Mouse (Mus musculus) liver, embryonic 15.5 days (tissue): Measurements from ENCODE around the gene Ccdc152. TPM values are rescaled to one million over a fixed set of nuclear protein-coding genes. Genes with fewer than 3 reads are reported as not detected.

ENCODE experiments used
- ATAC-seq: fragments of 200-750 bp; cut with Nextera tagmentation; 2 replicates; pipeline ENCODE4 v1.8.0; 2017; ENCODE audit warnings: moderate number of reproducible peaks, mild to moderate bottlenecking, moderate library complexity; ENCODE audit not compliant: insufficient read depth
- H3K27ac ChIP-seq: fragments of 300-500 bp; sonication (generic); replicated peaks from 2 replicates; pipeline ENCODE4 v1.5.1; 2015; ENCODE audit warnings: mild to moderate bottlenecking, inconsistent platforms
- H3K27me3 ChIP-seq: fragments of 300-500 bp; sonication (generic); 2 replicates; pipeline ENCODE4 v1.6.1; 2015; ENCODE audit warnings: mild to moderate bottlenecking, inconsistent platforms
- H3K36me3 ChIP-seq: fragments of 300-500 bp; sonication (generic); replicated peaks from 2 replicates; pipeline ENCODE4 v1.6.1; 2015; ENCODE audit warnings: moderate library complexity, mild to moderate bottlenecking, inconsistent platforms
- H3K4me1 ChIP-seq: fragments of 300-500 bp; sonication (generic); replicated peaks from 2 replicates; pipeline ENCODE4 v1.6.1; 2015; ENCODE audit warnings: inconsistent platforms
- H3K4me2 ChIP-seq: fragments of 300-500 bp; sonication (generic); 2 replicates; pipeline ENCODE4 v1.6.1; 2015; ENCODE audit warnings: moderate library complexity, mild to moderate bottlenecking, inconsistent platforms
- H3K4me3 ChIP-seq: fragments of 300-500 bp; sonication (generic); replicated peaks from 2 replicates; pipeline ENCODE4 v1.5.1; 2015; ENCODE audit warnings: mild to moderate bottlenecking, inconsistent platforms
- H3K9ac ChIP-seq: fragments of 300-500 bp; sonication (generic); 2 replicates; pipeline ENCODE4 v1.6.1; 2015; ENCODE audit warnings: moderate library complexity, mild to moderate bottlenecking, inconsistent platforms
- H3K9me3 ChIP-seq: fragments of 300-500 bp; sonication (generic); replicated peaks from 2 replicates; pipeline ENCODE4 v1.6.1; 2016; ENCODE audit warnings: inconsistent platforms
- WGBS: fragments of 180-500 bp; shearing (Covaris S2); methylation state at CpG from one replicate; pipeline ENCODE4 v1.1.7; 2015; ENCODE audit warnings: mixed read lengths; ENCODE audit not compliant: insufficient replicate concordance; 5-methylcytosine and 5-hydroxymethylcytosine counted together
- polyA plus RNA-seq: library from polyadenylated mRNA; unstranded; fragments of >200 nt; fragmentation: Nextera tagmentation; extraction: Ambion mirVana; gene quantifications from 2 replicates; pipeline ENCODE4 v1.2.1, GENCODE M21; 2015

The Ccdc152 gene
- polyA plus RNA-seq, 1 experiment from 2014 or later: 0.78 TPM

DNA sequence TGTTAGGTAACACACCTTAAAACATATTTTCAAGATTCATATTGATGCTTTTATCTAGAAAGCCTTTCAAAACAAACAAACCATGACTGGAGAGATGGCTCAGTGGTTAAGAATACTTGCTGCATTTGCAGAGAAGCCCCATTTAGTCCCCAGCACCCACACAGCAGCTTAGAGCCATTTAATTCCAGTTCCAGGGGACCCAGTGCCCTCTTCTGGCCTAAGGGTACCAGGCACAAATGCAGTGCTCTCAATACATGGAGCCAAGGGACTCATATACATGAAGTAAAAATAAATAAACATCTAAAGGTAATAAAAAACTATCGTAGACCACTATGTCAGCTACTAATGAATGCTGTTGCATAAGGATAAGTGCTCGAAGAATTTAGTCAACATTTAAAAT, 25.9 kb downstream of the Ccdc152 start:
- no peak overlapping the region for H3K27ac ChIP-seq
- no peak for ATAC-seq
- no peak overlapping the region for H3K4me2 ChIP-seq
- H3K9ac ChIP-seq: no peak overlapping the region
- no peaks in the 10 kb centered on the region for H3K4me1 ChIP-seq
- H3K27me3 ChIP-seq: no peaks in the 10 kb centered on the region
- peaks cover 12% of the 10 kb centered on the region for H3K36me3 ChIP-seq
- 71% methylated on average over 2 of the region's 2 CpGs for WGBS
- no peaks in the 10 kb centered on the region for H3K9me3 ChIP-seq
- H3K4me3 ChIP-seq: no peak overlapping the region

- ATAC-seq: no peak
- no peak overlapping the region; the same call in 1 of the 2 replicates for H3K27ac ChIP-seq
These were observed 30.1 kb downstream of the Ccdc152 start for GRCm38 (mm10) chr15:3273191-3273590.

DNA sequence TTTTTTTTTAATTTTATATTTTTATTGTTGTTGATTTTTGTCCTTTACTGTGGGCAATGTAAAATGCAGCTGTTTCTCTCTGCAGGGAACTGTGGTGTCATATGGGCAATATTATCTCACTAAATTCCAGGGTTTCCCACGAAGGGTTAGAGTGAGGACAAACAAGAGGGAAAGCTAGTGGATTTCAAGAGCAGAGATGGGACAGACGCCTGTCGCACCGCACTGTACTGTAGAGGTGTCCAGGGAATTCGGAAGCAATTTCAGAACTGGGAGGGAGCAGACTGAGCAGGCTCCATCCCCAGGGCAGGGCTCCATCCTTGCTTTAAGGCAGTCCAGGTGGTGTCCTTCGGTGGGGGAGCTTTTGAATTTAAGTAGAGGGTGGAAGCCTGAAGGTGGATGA, 32.1 kb downstream of the Ccdc152 start:
- H3K36me3 ChIP-seq: no peaks in the 10 kb centered on the region; the same call in 1 of the 2 replicates
- peaks cover 13% of the 10 kb centered on the region for H3K4me1 ChIP-seq
- H3K4me2 ChIP-seq: peak overlapping the region; percentile 58
- H3K27ac ChIP-seq: peak overlapping the region; percentile 74
- H3K4me3 ChIP-seq: peak overlapping the region; percentile 54
- H3K9me3 ChIP-seq: no peaks in the 10 kb centered on the region
- no peaks in the 10 kb centered on the region for H3K27me3 ChIP-seq
- WGBS: 17% methylated on average over 6 of the region's 6 CpGs
- H3K9ac ChIP-seq: peak overlapping the region; percentile 49
- 0 out of 2 replicates have a peak, but pooled peaks have one; percentile 6 for ATAC-seq

More at GRCm38 (mm10) chr15:3273191-3273590, 30.1 kb downstream of the Ccdc152 start:
- WGBS: 44% methylated on average over 1 of the region's 1 CpGs
- peak overlapping the region; percentile 39 for H3K9ac ChIP-seq
- H3K4me1 ChIP-seq: peaks cover 13% of the 10 kb centered on the region
- H3K27me3 ChIP-seq: no peaks in the 10 kb centered on the region
- peak overlapping the region; percentile 45 for H3K4me2 ChIP-seq
- no peaks in the 10 kb centered on the region for H3K9me3 ChIP-seq
- peaks cover 3% of the 10 kb centered on the region; the same call in 1 of the 2 replicates for H3K36me3 ChIP-seq
- H3K4me3 ChIP-seq: peak overlapping the region; percentile 54

- H3K9me3 ChIP-seq: no peaks in the 10 kb centered on the region
- H3K36me3 ChIP-seq: no peaks in the 10 kb centered on the region; the same call in 1 of the 2 replicates
- H3K27ac ChIP-seq: peak overlapping the region; percentile 68
- H3K4me2 ChIP-seq: peak overlapping the region; percentile 58
- 1% methylated on average over 12 of the region's 12 CpGs for WGBS
- 0 out of 2 replicates have a peak overlapping the region, but pooled peaks have one; percentile 15 for H3K9ac ChIP-seq
- H3K27me3 ChIP-seq: no peaks in the 10 kb centered on the region
- H3K4me3 ChIP-seq: peak overlapping the region; percentile 54
- peak; percentile 73 for ATAC-seq
- peaks cover 13% of the 10 kb centered on the region for H3K4me1 ChIP-seq
These were observed 32.7 kb downstream of the Ccdc152 start for GRCm38 (mm10) chr15:3270646-3271077.

- H3K4me1 ChIP-seq: peaks cover 13% of the 10 kb centered on the region
- H3K9me3 ChIP-seq: no peaks in the 10 kb centered on the region
- no peak overlapping the region; the same call in 1 of the 2 replicates for H3K9ac ChIP-seq
- H3K27me3 ChIP-seq: no peaks in the 10 kb centered on the region
- peak; percentile 40 for ATAC-seq
- peak overlapping the region; percentile 54 for H3K4me3 ChIP-seq
- 16% methylated on average over 6 of the region's 6 CpGs for WGBS
- peak overlapping the region; percentile 68 for H3K27ac ChIP-seq
- H3K36me3 ChIP-seq: no peaks in the 10 kb centered on the region
- H3K4me2 ChIP-seq: peak overlapping the region; percentile 58
These were observed 33.2 kb downstream of the Ccdc152 start for GRCm38 (mm10) chr15:3269996-3270645.

- Histone ChIP-seq H3K9ac (no peak overlapping the region), H3K4me2 (peak overlapping the region; percentile 58; the same call in 1 of the 2 replicates), H3K27ac (peak overlapping the region; percentile 68)
These were observed 33.8 kb downstream of the Ccdc152 start for GRCm38 (mm10) chr15:3269496-3269895.

DNA sequence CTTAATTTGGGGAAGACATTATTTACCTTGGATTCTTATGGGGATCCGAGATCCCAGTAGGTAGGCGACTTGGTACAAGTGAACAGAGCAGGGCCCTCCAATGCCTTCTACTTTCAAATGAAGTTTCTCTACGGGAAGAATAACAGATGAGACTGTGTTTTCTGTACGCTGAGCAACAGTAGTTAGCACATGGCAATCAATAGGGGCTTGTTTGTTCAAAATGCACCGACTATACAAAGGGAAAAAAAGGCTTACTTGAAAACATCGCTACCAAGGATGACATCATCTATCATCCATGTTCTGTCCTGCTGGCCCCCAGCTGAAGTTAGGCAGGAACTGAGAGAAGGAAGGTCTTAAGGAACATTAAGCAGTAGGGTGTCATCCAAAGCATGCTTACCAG, 35.1 kb downstream of the Ccdc152 start, which contains the start of gene Selenop:
TSS of gene Selenop (plus strand) at position 301 of the 400 bp plus-strand sequence.
- WGBS: 63% methylated on average over 6 of the region's 6 CpGs
- peaks cover 13% of the 10 kb centered on the region for H3K4me1 ChIP-seq
- no peaks in the 10 kb centered on the region for H3K27me3 ChIP-seq
- H3K4me2 ChIP-seq: no peak within 1 kb of the TSS
- H3K36me3 ChIP-seq: no peaks in the 10 kb centered on the region
- H3K4me3 ChIP-seq: no peak within 1 kb of the TSS
- H3K9ac ChIP-seq: no peak within 1 kb of the TSS
- H3K27ac ChIP-seq: no peak within 1 kb of the TSS
- no peaks in the 10 kb centered on the region for H3K9me3 ChIP-seq
- no peak for ATAC-seq

More at GRCm38 (mm10) chr15:3269496-3269895, 33.8 kb downstream of the Ccdc152 start:
- no peaks in the 10 kb centered on the region for H3K36me3 ChIP-seq
- H3K9me3 ChIP-seq: no peaks in the 10 kb centered on the region
- H3K27me3 ChIP-seq: no peaks in the 10 kb centered on the region
- no peak for ATAC-seq
- H3K4me1 ChIP-seq: peaks cover 13% of the 10 kb centered on the region
- 60% methylated on average over 4 of the region's 4 CpGs for WGBS
- H3K4me3 ChIP-seq: no peak overlapping the region

- 21% methylated on average over 1 of the region's 1 CpGs for WGBS
- Histone ChIP-seq H3K9ac (no peak overlapping the region), H3K4me3 (no peak overlapping the region), H3K36me3 (no peaks in the 10 kb centered on the region), H3K27me3 (no peaks in the 10 kb centered on the region), H3K27ac (no peak overlapping the region), H3K4me1 (peaks cover 11% of the 10 kb centered on the region), H3K4me2 (no peak overlapping the region), H3K9me3 (no peaks in the 10 kb centered on the region)
- ATAC-seq: no peak
These were observed 38.5 kb downstream of the Ccdc152 start for GRCm38 (mm10) chr15:3264828-3265227.

GRCm38 (mm10) chr15:3264293-3264692, 39.0 kb downstream of the Ccdc152 start:
- Histone ChIP-seq H3K4me1 (peaks cover 6% of the 10 kb centered on the region), H3K36me3 (no peaks in the 10 kb centered on the region), H3K27me3 (no peaks in the 10 kb centered on the region), H3K4me2 (no peak overlapping the region), H3K4me3 (no peak overlapping the region), H3K27ac (no peak overlapping the region), H3K9me3 (no peaks in the 10 kb centered on the region), H3K9ac (no peak overlapping the region)
- no peak for ATAC-seq
- WGBS: 31% methylated on average over 4 of the region's 4 CpGs

- WGBS: 49% methylated on average over 3 of the region's 3 CpGs
- no peak overlapping the region for H3K4me2 ChIP-seq
- no peak overlapping the region for H3K9ac ChIP-seq
- H3K36me3 ChIP-seq: no peaks in the 10 kb centered on the region
- H3K4me3 ChIP-seq: no peak overlapping the region
- H3K27ac ChIP-seq: no peak overlapping the region
- H3K9me3 ChIP-seq: no peaks in the 10 kb centered on the region
- H3K27me3 ChIP-seq: no peaks in the 10 kb centered on the region
- no peaks in the 10 kb centered on the region for H3K4me1 ChIP-seq
- ATAC-seq: no peak
These were observed 40.4 kb downstream of the Ccdc152 start for GRCm38 (mm10) chr15:3262883-3263282.

DNA sequence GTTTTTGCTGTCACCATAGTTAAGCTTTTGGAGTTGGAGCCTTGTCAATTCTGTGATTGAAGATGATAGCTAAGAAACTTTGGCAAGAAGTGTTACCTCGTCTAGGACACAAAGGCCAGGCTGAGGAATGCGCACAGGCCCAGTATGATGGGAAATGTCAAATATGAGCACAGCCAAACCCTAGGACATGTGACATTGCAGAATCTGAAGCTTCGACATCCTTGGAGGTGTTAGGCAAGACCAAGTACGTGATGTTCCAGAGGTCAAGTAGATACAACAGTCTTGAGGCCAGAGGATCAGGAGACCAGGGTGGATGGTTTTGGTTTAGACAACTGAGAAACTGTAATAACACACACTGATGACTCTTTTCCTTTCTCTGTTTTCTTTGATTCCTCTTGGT, 43.0 kb downstream of the Ccdc152 start:
- ATAC-seq: no peak
- no peak overlapping the region for H3K4me3 ChIP-seq
- no peak overlapping the region for H3K27ac ChIP-seq
- 67% methylated on average over 4 of the region's 4 CpGs for WGBS
- no peaks in the 10 kb centered on the region for H3K4me1 ChIP-seq
- no peaks in the 10 kb centered on the region for H3K27me3 ChIP-seq
- no peak overlapping the region for H3K4me2 ChIP-seq
- H3K36me3 ChIP-seq: no peaks in the 10 kb centered on the region
- no peak overlapping the region for H3K9ac ChIP-seq
- H3K9me3 ChIP-seq: no peaks in the 10 kb centered on the region
